8 mouse cellular contexts compared by ENCODE assay signal in the genomic region with DNA sequence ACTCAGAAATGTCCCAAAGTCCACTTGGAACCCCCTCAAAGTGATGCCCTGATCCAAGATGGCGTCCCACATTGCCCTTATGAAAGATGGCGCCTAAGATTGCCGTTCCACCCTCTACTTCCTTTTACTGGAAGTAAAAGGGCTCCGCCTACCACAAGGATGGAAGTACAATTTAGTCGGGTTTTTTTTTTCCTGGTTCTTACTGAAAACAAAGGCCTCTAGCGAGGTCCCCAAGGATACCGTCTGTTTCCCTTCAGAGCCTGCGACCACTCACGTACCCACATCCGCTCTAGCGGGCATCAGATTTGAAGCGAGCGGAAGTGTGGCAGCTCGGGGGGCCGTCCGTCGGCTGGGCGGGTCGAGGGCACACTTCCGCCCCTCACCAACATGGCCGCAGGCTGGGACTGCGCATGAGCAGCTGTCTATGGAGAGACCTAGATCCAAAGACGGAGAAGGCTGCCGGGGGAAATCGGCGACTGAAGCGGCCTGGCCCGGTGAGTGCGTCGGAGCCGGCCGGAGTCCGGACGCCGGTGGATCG. TPM values are rescaled to one million over a fixed set of nuclear protein-coding genes. Genes with fewer than 3 reads are reported as not detected.
A peak's percentile ranks its signal among the peaks of the same experiment; 100 is the strongest.
DNase-seq lines count a peak whose midpoint lies in the region; ATAC-seq lines count a peak whose summit lies in the region.

Usf1 (plus strand) TSS at position 367 of the 538 bp plus-strand sequence.

- DNase-seq in adrenal gland, adult 18-20 months (ENCODE audit: low spot score in 2 of 2): peak; percentile 87 to 92
- DNase-seq in embryo, embryonic 11 days: peak; percentile 97
- peak; percentile 94 for DNase-seq in gastrocnemius, postnatal 25 days
- peak; percentile 97 for DNase-seq in intestine, embryonic 14.5 days (ENCODE audit: low spot score)
- peak; percentile 94 to 95 for DNase-seq in left cerebral cortex, postnatal 14 days (ENCODE audit: low spot score in 2 of 2)
- peak; percentile 96 for DNase-seq in mesoderm, embryonic 11.5 days (ENCODE audit: low read depth, low spot score)
- DNase-seq in right cerebral cortex, postnatal 36 days (ENCODE audit: low spot score in 2 of 2): peak; percentile 92 to 94
- peak; percentile 96 for DNase-seq in yolk sac, embryonic 10.5 days (ENCODE audit: low spot score)

- peaks cover 18% of the 10 kb centered on the region for H3K36me3 ChIP-seq in intestine, embryonic 14.5 days (ENCODE audit: control insufficient read depth, insufficient read depth, low read length)

- peak within 1 kb of the TSS; percentile 86 for H3K27ac ChIP-seq in intestine, embryonic 14.5 days (ENCODE audit: low read depth)

- WGBS in intestine, embryonic 14.5 days: under 1% methylated on average over 36 of the region's 36 CpGs

- intact Hi-C loops in left cerebral cortex, postnatal 14 days (cut with DNase I): loop anchor here (5.0 kb wide), 1 partner anchor 49 kb away; the partner anchor contains the start of gene Klhdc9

- peak within 1 kb of the TSS; percentile 57 for H3K4me2 ChIP-seq in intestine, embryonic 14.5 days (ENCODE audit: low read length)

- no peaks in the 10 kb centered on the region for H3K9me3 ChIP-seq in intestine, embryonic 14.5 days (ENCODE audit: control insufficient read depth, low read length)

- H3K9ac ChIP-seq in intestine, embryonic 14.5 days (ENCODE audit: low read length): peak within 1 kb of the TSS; percentile 93

- ATAC-seq in intestine, embryonic 14.5 days (replicated peaks; ENCODE audit: low FRiP score, low TSS enrichment, low read depth): peak; percentile 96

- peaks cover 10% of the 10 kb centered on the region for H3K4me1 ChIP-seq in intestine, embryonic 14.5 days (replicated peaks; ENCODE audit: control insufficient read depth, insufficient read depth, low read length)

- H3K4me3 ChIP-seq in intestine, embryonic 14.5 days (ENCODE audit: low read depth, low read length): peak within 1 kb of the TSS; percentile 69

- H3K27me3 ChIP-seq in intestine, embryonic 14.5 days (replicated peaks; ENCODE audit: control insufficient read depth, insufficient read depth, low read length): no peaks in the 10 kb centered on the region

RNA-seq across cellular contexts. Expression of gene Usf1, which starts in this region (rescaled TPM):
- total RNA-seq in adrenal gland, adult 18-20 months (2021): 10 to 100 TPM; 51.7 to 53.5 TPM
- 10 to 100 TPM; 24.6 to 25.2 TPM for total RNA-seq in gastrocnemius, postnatal 25 days (2021)
- polyA plus RNA-seq in intestine, embryonic 14.5 days (2014; fragmentation: Nextera tagmentation; extraction: Ambion mirVana): 73.7 and 83.4 TPM in 2 replicates
- total RNA-seq in left cerebral cortex, postnatal 14 days (2021): 100 to 1,000 TPM; 105 to 107 TPM

Comparison
In these comparisons a context has a peak if more than half of its experiments do, and no peak if none do; other contexts are left out.
1. Peak in every context shown above with its lines: DNase-seq, ATAC-seq, H3K4me3 ChIP-seq and H3K27ac ChIP-seq.